Mouse (Mus musculus) megakaryocyte, embryonic 14.5 days (primary cell): ENCODE measurements around the gene Tax1bp1.

ENCODE experiments used
- FLI1 ChIP-seq: IDR thresholded peaks from 2 replicates; pipeline ENCODE4 v1.6.1; 2012; ENCODE audit warnings: low read length, inconsistent platforms, mixed read lengths
- GATA1 ChIP-seq: IDR thresholded peaks from 3 replicates; pipeline ENCODE4 v1.6.1; 2012; ENCODE audit warnings: mixed read lengths, low read length, inconsistent platforms, borderline replicate concordance

GRCm38 (mm10) chr6:52692451-52693063, 21.0 kb upstream of the Tax1bp1 start:
- TF ChIP-seq GATA1 (no peak), FLI1 (no peak)
